Mouse (Mus musculus) Patski (cell line): ENCODE results near the gene Mxra8. TPM values are rescaled to one million over a fixed set of nuclear protein-coding genes. Genes with fewer than 3 reads are reported as not detected.

Experiments used
- ATAC-seq: fragments of 100-300 bp; one replicate; pipeline ENCODE4 v1.8.0; 2021
- CTCF ChIA-PET: fragments of 350-600 bp; sonication (Branson Sonifier 250); formaldehyde crosslinking; loops from one replicate; lab custom pipeline; 2022; ENCODE audit warnings: inconsistent platforms; lab: Charles Lee
- POLR2A ChIA-PET: fragments of 350-600 bp; sonication (Branson Sonifier 250); formaldehyde crosslinking; loops from one replicate; lab custom pipeline; 2022; ENCODE audit warnings: antibody characterized with exemption, inconsistent platforms; lab: Charles Lee
- DNase-seq: peaks from one replicate; pipeline ENCODE4 v3.0.0-alpha.2; 2011; ENCODE audit warnings: low read depth, low spot score
- H3K27me3 ChIP-seq: fragments of 371-371 bp; one replicate; pipeline ENCODE4 v1.5.1; 2021
- CTCF ChIP-seq: fragments of 100-300 bp; IDR thresholded peaks from one replicate; pipeline ENCODE4 v1.5.1; 2021
- in situ Hi-C: fragments of 300-500 bp; cut with MboI; formaldehyde crosslinking; loops from 3 replicates; pipeline ENCODE4 v1.11.1; 2018; ENCODE audit warnings: low pct_unique_long_range_greater_than_20kb, mixed read lengths
- polyA plus RNA-seq: library from polyadenylated mRNA; unstranded; gene quantifications from one replicate; pipeline ENCODE4 v1.2.3, GENCODE M21; 2021

Mxra8 gene
- polyA plus RNA-seq, 1 experiment from 2014 or later: 15.4 TPM

GRCm38 (mm10) chr4:155846871-155847578 is 7.5 kb downstream of the Mxra8 start, which contains the start of gene Dvl1:
Dvl1 (plus strand) TSS chr4:155847402.
- POLR2A ChIA-PET: interaction anchor here (0.9 kb wide), 1 partner anchor 15 kb away, joined by 3 read pairs; no protein-coding TSS in a partner anchor
- no peaks in the 10 kb centered on the region for H3K27me3 ChIP-seq
- CTCF ChIA-PET: interaction anchor here (1.0 to 1.3 kb wide), 2 partner anchors 13 to 15 kb away, joined by 3 to 6 read pairs; no protein-coding TSS in a partner anchor
- TF ChIP-seq CTCF: no peak
- no peak for DNase-seq
- in situ Hi-C loops: no loop called here
- ATAC-seq: peak; percentile 78

DNA sequence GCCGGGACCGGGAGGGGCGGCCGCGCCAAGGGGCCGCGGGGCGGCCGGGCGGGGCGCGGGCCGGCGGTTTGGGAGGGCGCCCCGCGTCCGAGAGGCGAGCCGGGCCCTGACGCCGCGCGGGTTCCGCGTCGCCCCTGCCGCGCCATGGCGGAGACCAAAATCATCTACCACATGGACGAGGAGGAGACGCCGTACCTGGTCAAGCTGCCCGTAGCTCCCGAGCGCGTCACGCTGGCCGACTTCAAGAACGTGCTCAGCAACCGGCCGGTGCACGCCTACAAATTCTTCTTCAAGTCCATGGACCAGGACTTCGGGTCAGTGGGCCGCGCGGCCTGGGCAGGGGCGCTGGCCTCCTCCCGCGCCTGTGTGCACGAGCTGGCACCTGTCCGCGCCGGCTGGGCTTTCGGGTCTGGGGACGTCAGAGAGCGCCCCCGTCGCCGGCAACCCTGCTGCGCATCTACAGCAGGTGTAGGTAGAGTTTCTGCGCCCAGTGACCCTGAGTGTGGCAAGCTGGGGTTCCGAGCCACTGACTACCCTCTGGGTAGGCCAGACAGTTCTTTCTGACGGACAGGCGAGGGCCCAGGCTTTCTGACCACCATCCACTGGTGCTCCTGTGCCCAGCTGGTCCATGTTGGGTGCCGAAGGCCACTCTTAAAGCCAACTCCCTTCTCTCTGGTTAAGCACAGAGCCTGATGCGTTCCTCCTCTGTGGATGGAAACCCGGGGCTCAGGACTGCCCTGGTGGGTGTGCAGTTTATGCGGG is 8.3 kb downstream of the Mxra8 start:
- peak; percentile 15 for ATAC-seq
- TF ChIP-seq CTCF: no peak
- DNase-seq: no peak
- CTCF ChIA-PET: interaction anchor here (0.8 to 3.9 kb wide), 3 partner anchors 10 to 14 kb away, joined by 3 to 22 read pairs (median 6); no protein-coding TSS in a partner anchor
- POLR2A ChIA-PET: interaction anchor here (0.9 to 1.0 kb wide), 2 partner anchors 12 to 14 kb away, joined by 3 read pairs; no protein-coding TSS in a partner anchor
- H3K27me3 ChIP-seq: no peaks in the 10 kb centered on the region
- in situ Hi-C loops: no loop called here

DNA sequence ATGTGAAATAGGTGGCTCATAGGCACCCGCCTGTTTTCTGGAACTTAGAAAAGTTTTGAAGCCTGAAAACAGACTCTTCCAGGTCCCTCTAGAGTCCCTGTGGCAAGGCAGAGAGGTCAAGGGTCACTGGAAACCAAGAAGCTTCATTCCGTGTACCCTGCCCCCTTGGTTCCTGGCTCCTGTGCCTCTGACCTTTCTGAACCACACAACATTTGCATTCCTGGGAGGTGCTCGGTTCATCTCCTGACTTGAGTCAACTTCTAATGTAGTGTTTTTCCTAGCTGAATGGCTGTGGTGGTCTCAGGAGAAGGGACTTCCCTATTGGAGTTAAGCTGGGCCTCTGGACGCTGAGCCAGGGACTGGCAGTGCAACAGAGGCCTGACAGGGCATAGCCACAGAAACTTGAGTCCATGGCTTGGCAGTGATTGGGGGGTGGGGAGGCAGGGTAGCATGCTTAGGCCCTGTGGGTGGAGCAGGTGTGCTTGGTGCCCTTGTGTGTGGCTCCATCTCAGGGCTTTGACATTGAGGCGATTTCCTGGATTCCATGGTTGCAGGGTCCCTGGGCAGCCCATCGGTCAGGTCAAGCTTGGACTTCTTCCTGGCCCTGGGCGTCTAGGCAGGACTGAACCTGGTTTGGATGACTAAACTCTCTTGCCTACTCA is 9.1 kb downstream of the Mxra8 start:
- TF ChIP-seq CTCF: no peak
- no peak for DNase-seq
- no peaks in the 10 kb centered on the region for H3K27me3 ChIP-seq
- POLR2A ChIA-PET: interaction anchor here (1.0 to 1.4 kb wide), 4 partner anchors 9 to 15 kb away, joined by 3 to 6 read pairs (median 4); partner anchors contain the start of gene Mxra8
- no peak for ATAC-seq
- in situ Hi-C loops: no loop called here
- CTCF ChIA-PET: interaction anchor here (0.8 to 3.9 kb wide), 2 partner anchors 9 to 15 kb away, joined by 3 to 22 read pairs; no protein-coding TSS in a partner anchor

- ATAC-seq: no peak
- DNase-seq: no peak
- no peaks in the 10 kb centered on the region for H3K27me3 ChIP-seq
- TF ChIP-seq CTCF: no peak
- CTCF ChIA-PET: interaction anchor here (3.9 kb wide), 1 partner anchor 15 kb away, joined by 22 read pairs; no protein-coding TSS in a partner anchor
- in situ Hi-C loops: no loop called here
- POLR2A ChIA-PET: interaction anchor here (0.6 to 1.4 kb wide), 4 partner anchors 8 to 46 kb away, joined by 3 to 6 read pairs (median 4); partner anchors contain the start of gene Mxra8
These were observed 9.9 kb downstream of the Mxra8 start for GRCm38 (mm10) chr4:155849391-155849790.

GRCm38 (mm10) chr4:155849792-155850451 is 10.4 kb downstream of the Mxra8 start:
- in situ Hi-C loops: no loop called here
- POLR2A ChIA-PET: interaction anchor here (0.6 to 1.4 kb wide), 2 partner anchors 16 to 46 kb away, joined by 3 to 6 read pairs; no protein-coding TSS in a partner anchor
- DNase-seq (no peak), ATAC-seq (no peak)
- CTCF ChIA-PET: interaction anchor here (3.9 kb wide), 1 partner anchor 16 kb away, joined by 22 read pairs; no protein-coding TSS in a partner anchor
- no peak for TF ChIP-seq CTCF
- no peaks in the 10 kb centered on the region for H3K27me3 ChIP-seq

DNA sequence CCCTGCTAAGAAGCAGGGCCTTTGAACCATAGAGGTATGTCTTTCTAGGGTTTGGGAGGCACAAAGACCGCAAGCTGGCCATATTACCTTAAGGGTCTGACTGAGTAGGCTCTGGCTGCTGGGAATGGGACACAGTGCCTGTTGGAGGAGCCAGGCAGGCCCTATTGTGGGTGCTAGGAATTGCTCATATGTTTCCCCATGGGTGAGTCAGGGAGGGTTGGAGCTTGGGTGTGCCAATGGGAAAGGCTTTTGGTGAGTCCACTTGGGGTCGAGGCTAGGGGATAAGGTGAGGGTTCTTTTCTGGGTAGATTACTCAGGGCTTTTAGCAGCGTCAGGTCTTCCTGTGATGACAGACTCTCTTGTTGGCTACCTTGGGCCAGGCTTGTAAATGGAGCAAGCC is 11.9 kb downstream of the Mxra8 start:
- ChIA-PET POLR2A (interaction anchor here (0.6 kb wide), 1 partner anchor 90 kb away, joined by 3 read pairs; the partner anchor contains the start of gene Atad3a), CTCF (interaction anchor here (1.0 to 3.9 kb wide), 3 partner anchors 12 to 20 kb away, joined by 3 to 22 read pairs (median 5); partner anchors contain the start of gene Tas1r3)
- no peak for TF ChIP-seq CTCF
- ATAC-seq: no peak
- in situ Hi-C loops: no loop called here
- DNase-seq: no peak
- no peaks in the 10 kb centered on the region for H3K27me3 ChIP-seq

DNA sequence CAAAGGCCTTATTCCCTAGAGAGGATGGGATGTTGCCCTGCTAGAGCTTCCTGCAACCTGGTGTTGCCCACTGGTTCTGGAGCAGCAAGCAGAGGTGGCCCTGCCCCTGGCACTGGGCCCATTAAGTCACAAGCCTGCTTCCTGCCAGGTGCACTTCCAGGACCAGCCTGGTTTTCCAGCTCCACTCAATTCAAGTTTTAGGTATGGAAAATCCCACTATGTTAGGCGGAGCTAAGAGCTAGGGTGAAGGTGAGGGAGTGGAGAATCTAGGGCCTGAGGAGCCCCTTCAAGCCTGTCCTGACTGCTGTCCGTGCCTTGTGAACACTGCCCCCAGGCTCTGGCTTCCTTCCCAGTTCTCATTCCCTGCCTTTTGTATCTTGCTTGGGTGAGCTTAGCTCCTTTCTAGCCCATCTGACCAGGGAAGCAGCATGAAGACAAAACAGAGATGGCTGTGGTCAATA is 12.5 kb downstream of the Mxra8 start:
- ChIA-PET POLR2A (interaction anchor here (1.5 to 1.7 kb wide), 2 partner anchors 12 to 14 kb away, joined by 6 to 7 read pairs; partner anchors contain the start of gene Tas1r3), CTCF (interaction anchor here (1.0 to 1.8 kb wide), 3 partner anchors 12 to 20 kb away, joined by 3 to 5 read pairs (median 3); partner anchors contain the start of gene Tas1r3)
- no peak for DNase-seq
- no peaks in the 10 kb centered on the region for H3K27me3 ChIP-seq
- in situ Hi-C loops: no loop called here
- no peak for ATAC-seq
- TF ChIP-seq CTCF: no peak

DNA sequence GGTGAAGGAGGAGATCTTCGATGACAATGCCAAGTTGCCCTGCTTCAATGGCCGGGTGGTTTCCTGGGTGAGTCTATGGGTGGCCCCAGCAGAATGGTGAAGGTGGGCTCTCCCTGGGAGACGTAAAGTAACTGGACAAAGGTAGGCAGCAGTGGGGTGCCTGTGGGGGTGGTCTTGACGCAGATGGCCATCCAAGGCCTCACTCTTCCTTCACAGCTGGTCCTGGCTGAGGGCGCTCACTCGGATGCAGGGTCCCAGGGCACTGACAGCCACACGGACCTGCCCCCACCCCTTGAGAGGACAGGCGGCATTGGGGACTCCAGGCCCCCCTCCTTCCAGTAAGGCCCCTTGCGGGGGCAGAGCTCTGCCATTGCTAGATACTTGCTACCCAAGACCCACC is 13.9 kb downstream of the Mxra8 start:
- in situ Hi-C loops: no loop called here
- ChIA-PET CTCF (interaction anchor here (1.8 kb wide), 1 partner anchor 10 kb away, joined by 5 read pairs; the partner anchor contains the start of gene Tas1r3), POLR2A (interaction anchor here (1.5 to 1.7 kb wide), 2 partner anchors 10 to 13 kb away, joined by 6 to 7 read pairs; partner anchors contain the start of gene Tas1r3)

DNA sequence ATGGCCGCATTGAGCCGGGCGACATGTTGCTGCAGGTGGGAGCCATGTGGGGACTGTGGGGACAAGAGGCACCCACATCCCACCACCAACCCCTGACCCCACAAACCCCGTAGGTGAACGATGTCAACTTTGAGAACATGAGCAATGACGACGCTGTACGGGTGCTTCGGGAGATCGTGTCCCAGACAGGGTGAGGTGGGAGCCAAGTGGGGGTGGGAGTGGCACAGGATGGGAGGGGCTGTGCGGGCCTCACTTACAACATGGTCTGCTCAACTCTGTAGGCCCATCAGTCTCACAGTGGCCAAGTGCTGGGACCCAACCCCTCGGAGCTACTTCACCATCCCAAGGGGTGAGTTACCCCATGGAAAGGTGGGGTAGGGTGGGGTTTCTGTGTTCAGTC is 15.5 kb downstream of the Mxra8 start:
- DNase-seq: no peak
- POLR2A ChIA-PET: interaction anchor here (0.9 kb wide), 1 partner anchor 21 kb away, joined by 3 read pairs; no protein-coding TSS in a partner anchor
- no peak for ATAC-seq
- CTCF ChIA-PET: no interaction called here
- no peaks in the 10 kb centered on the region for H3K27me3 ChIP-seq
- in situ Hi-C loops: no loop called here
- no peak for TF ChIP-seq CTCF

More for the DNA sequence above, 13.9 kb downstream of the Mxra8 start:
- TF ChIP-seq CTCF: no peak
- H3K27me3 ChIP-seq: no peaks in the 10 kb centered on the region
- ATAC-seq (no peak), DNase-seq (no peak)
